Mouse (Mus musculus): ENCODE measurements around the gene Fli1. TPM values are rescaled to one million over a fixed set of nuclear protein-coding genes. Genes with fewer than 3 reads are reported as not detected.

Fli1 gene
- total and polyA plus RNA-seq, 2 experiments from 2014 or later, result 19.0 to 29.5 TPM

- H3K9me3 ChIP-seq (replicated peaks; ENCODE audit: control insufficient read depth, low read length), result no peaks in the 10 kb centered on the region
- no peak for DNase-seq (ENCODE audit: low spot score)
- H3K36me3 ChIP-seq (replicated peaks; ENCODE audit: control insufficient read depth, insufficient read depth, low read length), result peaks cover 11% of the 10 kb centered on the region; the same call in 1 of the 2 replicates
- no peak overlapping the region for H3K27ac ChIP-seq (ENCODE audit: low read depth)
- TF ChIP-seq EP300 (IDR thresholded peaks at IDR 0.05; ENCODE audit: low read depth) (no peak), CTCF (IDR thresholded peaks at IDR 0.05; ENCODE audit: low read depth) (no peak)
- H3K27me3 ChIP-seq (ENCODE audit: control insufficient read depth, insufficient read depth, low read length), result no peaks in the 10 kb centered on the region
- no peak overlapping the region for H3K4me3 ChIP-seq (ENCODE audit: low read depth, low read length)
- WGBS, result 43% methylated on average over 8 of the region's 8 CpGs
- H3K4me1 ChIP-seq (ENCODE audit: control insufficient read depth, insufficient read depth), result no peaks in the 10 kb centered on the region
- ATAC-seq (ENCODE audit: insufficient read depth, low read depth), result no peak
- no peak overlapping the region for H3K9ac ChIP-seq (replicated peaks; ENCODE audit: low read depth, low read length)
- no peak overlapping the region for H3K4me2 ChIP-seq (ENCODE audit: low read depth, low read length)
These were observed 125.1 kb downstream of the Fli1 start for GRCm38 (mm10) chr9:32417466-32418116.

DNA sequence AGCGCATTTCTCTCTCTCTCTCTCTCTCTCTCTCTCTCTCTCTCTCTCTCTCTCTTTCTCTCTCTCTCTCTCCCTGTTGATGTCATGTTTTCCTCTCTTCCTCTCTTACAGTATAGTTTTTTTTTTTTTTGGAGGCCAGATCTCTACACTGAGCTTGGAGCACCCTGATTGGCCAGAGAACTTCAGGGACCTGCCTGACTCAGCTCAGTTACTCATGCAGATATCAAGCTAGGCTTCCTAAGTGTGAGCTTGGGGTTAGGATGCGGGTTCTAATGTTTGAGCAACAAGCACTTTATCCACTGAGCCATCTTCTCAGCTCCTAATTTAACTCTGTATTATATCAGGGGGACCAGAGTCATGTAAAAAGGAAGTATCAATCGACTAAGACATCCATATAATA, 126.7 kb downstream of the Fli1 start:
- Histone ChIP-seq H3K4me3 (ENCODE audit: low read depth, low read length) (no peak overlapping the region), H3K9ac (replicated peaks; ENCODE audit: low read depth, low read length) (no peak overlapping the region), H3K9me3 (replicated peaks; ENCODE audit: control insufficient read depth, low read length) (no peaks in the 10 kb centered on the region), H3K27ac (ENCODE audit: low read depth) (no peak overlapping the region), H3K4me2 (ENCODE audit: low read depth, low read length) (no peak overlapping the region), H3K4me1 (ENCODE audit: control insufficient read depth, insufficient read depth) (no peaks in the 10 kb centered on the region), H3K36me3 (replicated peaks; ENCODE audit: control insufficient read depth, insufficient read depth, low read length) (no peaks in the 10 kb centered on the region), H3K27me3 (ENCODE audit: control insufficient read depth, insufficient read depth, low read length) (no peaks in the 10 kb centered on the region)
- ATAC-seq (ENCODE audit: insufficient read depth, low read depth) (no peak), DNase-seq (ENCODE audit: low spot score) (no peak)
- WGBS, result 93% methylated on average over 3 of the region's 3 CpGs
- TF ChIP-seq EP300 (IDR thresholded peaks at IDR 0.05; ENCODE audit: low read depth) (no peak), CTCF (IDR thresholded peaks at IDR 0.05; ENCODE audit: low read depth) (no peak)

- no peak overlapping the region for H3K4me2 ChIP-seq (ENCODE audit: low read depth, low read length)
- no peaks in the 10 kb centered on the region for H3K27me3 ChIP-seq (ENCODE audit: control insufficient read depth, insufficient read depth, low read length)
- 69% methylated on average over 1 of the region's 1 CpGs for WGBS
- H3K9ac ChIP-seq (replicated peaks; ENCODE audit: low read depth, low read length), result no peak overlapping the region
- ATAC-seq (ENCODE audit: insufficient read depth, low read depth) (no peak), DNase-seq (ENCODE audit: low spot score) (no peak)
- H3K9me3 ChIP-seq (replicated peaks; ENCODE audit: control insufficient read depth, low read length), result no peaks in the 10 kb centered on the region
- H3K4me1 ChIP-seq (ENCODE audit: control insufficient read depth, insufficient read depth), result no peaks in the 10 kb centered on the region
- no peaks in the 10 kb centered on the region for H3K36me3 ChIP-seq (replicated peaks; ENCODE audit: control insufficient read depth, insufficient read depth, low read length)
- no peak overlapping the region for H3K27ac ChIP-seq (ENCODE audit: low read depth)
- H3K4me3 ChIP-seq (ENCODE audit: low read depth, low read length), result no peak overlapping the region
- TF ChIP-seq CTCF (IDR thresholded peaks at IDR 0.05; ENCODE audit: low read depth), result no peak
These were observed 127.7 kb downstream of the Fli1 start for GRCm38 (mm10) chr9:32414956-32415355.

- no peaks in the 10 kb centered on the region for H3K36me3 ChIP-seq (replicated peaks; ENCODE audit: control insufficient read depth, insufficient read depth, low read length)
- 50% methylated on average over 10 of the region's 10 CpGs for WGBS
- peaks cover 7% of the 10 kb centered on the region; the same call in 1 of the 2 replicates for H3K4me1 ChIP-seq (ENCODE audit: control insufficient read depth, insufficient read depth)
- no peak overlapping the region for H3K4me2 ChIP-seq (ENCODE audit: low read depth, low read length)
- no peak overlapping the region for H3K27ac ChIP-seq (ENCODE audit: low read depth)
- H3K4me3 ChIP-seq (ENCODE audit: low read depth, low read length), result no peak overlapping the region
- H3K9ac ChIP-seq (replicated peaks; ENCODE audit: low read depth, low read length), result no peak overlapping the region
- ATAC-seq (ENCODE audit: insufficient read depth, low read depth), result peak; percentile 10; the same call in 1 of the 2 replicates
- H3K9me3 ChIP-seq (replicated peaks; ENCODE audit: control insufficient read depth, low read length), result no peaks in the 10 kb centered on the region
- TF ChIP-seq EP300 (IDR thresholded peaks at IDR 0.05; ENCODE audit: low read depth) (no peak), CTCF (IDR thresholded peaks at IDR 0.05; ENCODE audit: low read depth) (no peak)
- H3K27me3 ChIP-seq (ENCODE audit: control insufficient read depth, insufficient read depth, low read length), result 0 out of 2 replicates have a peak, but pooled peaks cover 5% of the 10 kb centered on the region
- no peak for DNase-seq (ENCODE audit: low spot score)
These were observed 129.7 kb downstream of the Fli1 start for GRCm38 (mm10) chr9:32412836-32413580.

DNA sequence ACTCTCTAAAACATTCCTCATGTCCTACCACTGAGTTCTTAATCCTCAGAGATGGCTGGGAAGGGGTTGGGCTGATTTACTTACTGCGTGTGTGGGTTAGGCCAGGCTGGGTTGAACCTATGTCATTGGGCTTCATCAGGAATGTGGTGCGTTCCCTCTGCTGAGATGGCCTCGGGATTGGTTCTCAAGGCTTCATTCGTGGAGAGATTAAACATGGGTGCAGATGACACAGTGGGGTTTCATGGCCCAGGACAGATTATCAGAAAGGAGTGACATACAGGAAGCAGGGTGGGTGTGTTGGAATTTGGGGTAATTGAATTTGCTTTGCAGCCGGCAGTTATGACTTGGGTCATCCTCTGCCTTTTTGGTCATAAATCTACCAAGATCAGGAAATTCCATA, 131.2 kb downstream of the Fli1 start:
- ATAC-seq (ENCODE audit: insufficient read depth, low read depth) (no peak), DNase-seq (ENCODE audit: low spot score) (no peak)
- Histone ChIP-seq H3K4me2 (ENCODE audit: low read depth, low read length) (no peak overlapping the region), H3K4me1 (ENCODE audit: control insufficient read depth, insufficient read depth) (peaks cover 7% of the 10 kb centered on the region; the same call in 1 of the 2 replicates), H3K9ac (replicated peaks; ENCODE audit: low read depth, low read length) (no peak overlapping the region), H3K9me3 (replicated peaks; ENCODE audit: control insufficient read depth, low read length) (no peaks in the 10 kb centered on the region), H3K36me3 (replicated peaks; ENCODE audit: control insufficient read depth, insufficient read depth, low read length) (no peaks in the 10 kb centered on the region), H3K4me3 (ENCODE audit: low read depth, low read length) (no peak overlapping the region), H3K27ac (ENCODE audit: low read depth) (no peak overlapping the region), H3K27me3 (ENCODE audit: control insufficient read depth, insufficient read depth, low read length) (peaks cover 14% of the 10 kb centered on the region; the same call in 1 of the 2 replicates)
- TF ChIP-seq CTCF (IDR thresholded peaks at IDR 0.05; ENCODE audit: low read depth) (no peak), EP300 (IDR thresholded peaks at IDR 0.05; ENCODE audit: low read depth) (no peak)
- WGBS, result 90% methylated on average over 5 of the region's 5 CpGs
